Mouse (Mus musculus) embryo, embryonic 11 days (tissue): ENCODE measurements around the gene Dennd6b.

ENCODE experiments used
- DNase-seq: peaks from one replicate; pipeline ENCODE4 v3.0.0-alpha.2; 2015

Gene Dennd6b

DNA sequence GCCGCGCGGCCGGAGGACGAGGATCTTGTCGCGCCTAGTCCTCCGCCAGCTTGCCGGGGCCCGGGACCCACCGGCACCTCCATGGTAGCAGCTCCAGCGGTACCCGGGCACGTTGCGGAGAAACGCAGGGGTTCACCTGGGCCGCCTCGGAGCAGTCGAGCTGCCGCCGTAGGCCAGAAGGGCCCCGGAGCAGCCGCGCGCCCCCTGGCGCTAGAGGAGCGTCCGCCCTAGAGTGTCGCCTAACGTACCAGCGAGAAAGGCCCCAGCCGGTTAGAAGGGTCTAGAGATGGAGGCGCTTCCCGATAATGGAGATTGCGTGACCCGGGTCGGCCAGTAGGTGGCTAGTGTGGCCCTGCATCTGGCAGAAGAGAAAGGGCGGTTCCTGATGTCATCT, at the start of gene Dennd6b:
TSS of gene Dennd6b (minus strand) at position 184 of the 394 bp plus-strand sequence.
- peak; percentile 98 for DNase-seq

DNA sequence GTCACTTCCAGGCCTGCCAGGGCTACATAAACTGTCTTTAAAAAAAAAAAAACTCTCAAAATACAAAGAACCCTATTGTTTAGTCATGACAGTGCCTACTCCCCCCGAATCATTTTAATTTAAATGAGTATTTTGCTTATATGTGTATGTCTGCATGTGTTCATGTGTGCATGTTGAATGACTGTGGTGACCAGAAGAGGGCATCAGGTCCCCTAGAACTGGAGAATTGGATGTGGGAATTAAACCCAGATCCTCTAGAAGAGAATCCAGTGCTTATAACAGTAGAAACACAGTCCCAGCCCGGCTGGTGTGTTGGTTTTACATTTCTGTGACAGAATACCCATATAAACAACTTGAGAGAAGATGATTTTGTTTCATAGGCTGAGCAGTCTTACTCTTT, 44.7 kb upstream of the Dennd6b start:
- no peak for DNase-seq

DNA sequence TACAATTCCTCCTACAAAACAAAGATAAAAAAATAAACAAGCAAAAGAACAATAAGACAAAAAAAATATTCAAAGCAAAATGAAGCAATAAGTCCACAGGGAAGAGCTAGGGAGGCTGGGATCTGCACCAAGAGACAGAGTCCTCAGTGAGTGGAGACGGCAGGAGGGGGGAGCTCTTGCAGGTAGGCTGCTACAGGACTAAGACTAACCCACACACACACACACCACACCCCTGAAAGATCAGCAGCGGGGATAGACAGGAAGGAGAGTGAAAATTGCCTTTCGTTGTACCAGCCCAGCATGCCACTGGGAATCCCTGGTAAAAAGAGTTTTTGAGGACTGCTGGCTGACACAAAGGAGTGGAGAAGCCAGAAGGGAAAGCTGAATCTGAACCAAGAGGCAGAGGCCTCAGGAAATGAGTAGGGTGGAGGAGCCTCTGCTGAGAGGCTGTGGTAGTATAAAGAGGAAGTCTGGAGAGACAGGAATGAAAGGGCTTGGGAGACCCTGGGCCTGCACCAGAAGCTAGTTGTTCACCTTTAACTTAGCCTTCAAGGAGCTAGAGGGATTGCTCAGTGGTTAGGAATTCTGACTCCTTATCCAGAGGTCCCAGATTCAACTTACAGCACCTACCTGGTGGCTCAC, 43.6 kb upstream of the Dennd6b start:
- no peak for DNase-seq

DNA sequence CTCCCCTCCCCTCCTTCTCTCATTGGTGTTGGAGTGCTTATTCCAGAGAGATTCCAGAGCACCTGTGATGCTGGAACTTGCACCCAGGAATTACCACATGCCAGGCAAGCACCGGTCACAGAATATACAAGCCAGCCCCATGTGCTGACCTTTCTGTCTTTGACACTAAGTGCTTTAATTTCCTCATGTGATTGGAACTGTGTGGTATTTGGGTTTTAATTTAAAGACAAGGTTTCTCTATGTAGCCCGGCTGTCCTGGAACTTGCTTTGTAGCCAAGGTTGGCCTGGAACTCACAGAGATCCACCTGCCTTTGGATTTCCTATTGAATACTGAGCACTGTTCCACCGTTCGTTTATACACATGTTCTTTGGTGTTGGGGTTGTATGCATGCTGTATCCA, 37.8 kb upstream of the Dennd6b start:
- no peak for DNase-seq

DNA sequence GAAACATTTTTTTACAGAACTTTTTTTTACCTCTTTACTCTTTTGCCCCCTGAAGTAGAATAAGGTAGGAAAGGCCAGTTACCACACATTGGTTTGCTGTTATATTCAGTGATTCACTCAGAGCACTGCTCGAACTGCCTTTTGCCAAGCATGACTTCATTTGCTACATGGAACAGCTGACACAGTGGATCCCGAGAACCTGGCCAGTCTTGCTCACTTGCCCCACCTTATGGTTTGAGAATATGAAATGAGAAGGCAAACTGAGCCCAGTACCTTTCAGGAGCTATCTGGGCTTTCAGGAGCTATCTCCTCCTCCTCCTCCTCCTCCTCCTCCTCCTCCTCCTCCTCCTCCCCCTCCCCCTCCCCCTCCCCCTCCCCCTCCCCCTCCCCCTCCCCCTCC, 37.3 kb upstream of the Dennd6b start:
- DNase-seq = no peak

DNA sequence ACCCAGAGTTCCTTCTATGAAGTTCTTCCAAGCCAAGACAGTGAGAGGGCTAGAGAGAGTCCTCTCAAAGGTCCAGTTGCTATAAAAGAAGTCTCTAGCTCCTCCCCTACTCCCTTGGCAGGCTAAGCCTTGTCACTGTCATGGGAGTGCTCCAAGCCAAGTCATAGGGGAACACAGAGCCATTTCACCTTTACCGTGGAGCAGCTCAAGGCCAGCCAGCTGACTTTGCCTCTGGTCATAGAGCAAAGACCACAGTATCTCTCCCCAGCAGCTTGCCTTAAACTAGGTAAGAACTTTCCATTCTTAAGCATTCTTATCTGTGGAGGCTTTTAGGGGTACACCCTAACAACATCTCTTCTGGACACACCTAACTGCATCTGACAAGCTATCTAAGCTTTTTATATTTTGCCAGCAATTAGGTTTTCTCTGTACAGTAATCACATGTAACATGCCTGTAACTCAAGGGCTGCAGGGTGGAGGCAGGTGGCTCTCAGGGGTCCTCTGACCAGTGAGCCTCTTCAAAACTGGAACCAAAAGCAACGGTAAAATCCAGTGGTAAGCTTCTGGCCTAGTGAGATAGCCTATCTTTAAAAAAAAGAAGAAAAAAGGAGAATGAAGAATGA, 19.4 kb upstream of the Dennd6b start:
- no peak for DNase-seq

DNA sequence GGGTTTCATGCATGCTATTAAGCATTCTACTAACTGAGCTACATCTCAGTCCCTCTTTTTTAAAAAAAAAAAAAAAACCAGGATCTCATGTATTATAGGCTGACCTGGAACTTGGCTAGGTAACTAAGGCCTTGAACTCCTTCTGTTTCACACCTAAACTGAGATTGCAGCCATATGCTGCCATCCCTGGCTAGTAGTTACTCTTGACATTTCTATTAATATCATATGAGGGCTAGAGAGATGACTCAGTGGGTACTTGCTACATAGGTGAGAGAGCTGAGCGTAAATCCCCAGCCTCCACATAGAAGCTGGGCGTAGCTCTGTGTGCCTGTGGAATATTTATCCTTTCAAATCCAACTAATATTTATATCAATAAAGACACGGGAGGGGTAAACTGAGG, 18.7 kb upstream of the Dennd6b start:
- no peak for DNase-seq

DNA sequence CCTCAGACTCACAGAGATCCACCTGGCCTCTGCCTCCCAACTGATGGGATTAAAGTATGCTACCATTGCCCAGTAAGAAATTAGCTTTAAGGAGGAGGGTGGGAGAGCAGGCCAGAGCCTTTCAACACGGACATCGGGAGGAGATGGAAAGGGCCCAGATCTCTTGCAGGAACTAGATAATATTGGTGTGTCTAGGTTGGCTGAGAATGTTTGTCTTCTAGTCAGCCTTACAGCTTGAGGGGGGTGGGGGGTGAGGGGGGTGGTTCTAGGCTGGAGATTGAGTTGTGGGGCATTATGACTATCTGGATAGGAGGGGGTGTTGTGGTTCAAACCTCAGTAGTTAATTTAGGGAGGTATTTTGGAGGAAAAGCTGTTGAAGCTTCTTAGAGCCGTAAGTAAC, 17.2 kb upstream of the Dennd6b start:
- DNase-seq = no peak

DNA sequence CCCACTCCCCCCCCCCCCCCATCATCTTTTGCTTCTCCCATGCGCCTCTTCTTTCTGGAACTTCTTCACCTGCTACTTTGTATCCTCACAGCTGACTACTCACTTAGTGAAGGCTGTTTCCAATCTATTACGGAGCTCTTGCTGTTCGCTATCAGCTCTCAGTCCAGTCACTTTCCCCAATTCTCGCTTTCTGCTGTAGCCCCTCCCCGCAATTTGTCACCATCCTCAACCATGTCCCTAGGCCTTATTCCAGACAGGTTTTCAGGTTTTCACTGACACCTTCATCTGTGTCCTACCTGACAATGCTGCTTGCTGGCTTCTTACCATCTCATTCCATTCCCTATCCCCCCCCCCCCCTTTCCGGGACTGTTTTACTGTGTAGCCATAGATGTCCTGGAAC, 16.2 kb upstream of the Dennd6b start:
- DNase-seq = no peak

DNA sequence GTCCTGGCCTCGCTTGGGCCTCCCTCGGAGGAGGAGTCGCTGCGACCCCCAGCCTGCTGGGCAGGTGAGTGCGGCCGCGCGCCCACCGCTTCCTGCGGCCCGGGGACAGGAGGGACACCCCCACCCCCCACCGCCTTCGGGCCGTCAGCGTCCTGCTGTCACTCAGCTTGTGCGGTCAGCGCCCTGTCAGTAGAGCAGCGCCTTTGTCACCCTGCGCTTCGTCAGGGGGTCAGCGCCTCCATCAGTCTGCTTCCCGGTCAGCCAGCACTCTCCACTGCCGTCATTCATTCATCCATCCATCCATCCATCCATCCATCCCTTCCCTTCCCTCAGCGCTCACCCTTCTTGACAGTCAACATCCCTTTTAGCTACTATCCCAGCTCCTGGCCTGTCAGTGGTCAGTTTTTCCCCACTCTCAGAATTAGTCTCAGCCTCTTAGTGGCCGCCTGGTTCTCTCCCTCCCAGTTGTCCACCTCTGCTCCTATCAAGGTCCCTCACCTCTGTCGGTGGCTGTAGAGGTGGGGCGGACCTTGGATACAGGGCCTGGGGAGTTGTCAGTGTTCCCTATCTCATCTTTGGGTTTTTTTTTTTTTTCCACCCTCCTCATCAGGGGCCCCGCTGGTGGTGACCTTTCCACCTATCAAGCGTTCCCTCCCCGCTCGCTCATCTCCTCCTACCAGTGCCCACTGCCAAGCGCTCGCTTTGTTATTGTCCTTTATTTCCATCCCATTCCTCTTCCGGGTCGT, 15.6 kb upstream of the Dennd6b start:
- DNase-seq = no peak

DNA sequence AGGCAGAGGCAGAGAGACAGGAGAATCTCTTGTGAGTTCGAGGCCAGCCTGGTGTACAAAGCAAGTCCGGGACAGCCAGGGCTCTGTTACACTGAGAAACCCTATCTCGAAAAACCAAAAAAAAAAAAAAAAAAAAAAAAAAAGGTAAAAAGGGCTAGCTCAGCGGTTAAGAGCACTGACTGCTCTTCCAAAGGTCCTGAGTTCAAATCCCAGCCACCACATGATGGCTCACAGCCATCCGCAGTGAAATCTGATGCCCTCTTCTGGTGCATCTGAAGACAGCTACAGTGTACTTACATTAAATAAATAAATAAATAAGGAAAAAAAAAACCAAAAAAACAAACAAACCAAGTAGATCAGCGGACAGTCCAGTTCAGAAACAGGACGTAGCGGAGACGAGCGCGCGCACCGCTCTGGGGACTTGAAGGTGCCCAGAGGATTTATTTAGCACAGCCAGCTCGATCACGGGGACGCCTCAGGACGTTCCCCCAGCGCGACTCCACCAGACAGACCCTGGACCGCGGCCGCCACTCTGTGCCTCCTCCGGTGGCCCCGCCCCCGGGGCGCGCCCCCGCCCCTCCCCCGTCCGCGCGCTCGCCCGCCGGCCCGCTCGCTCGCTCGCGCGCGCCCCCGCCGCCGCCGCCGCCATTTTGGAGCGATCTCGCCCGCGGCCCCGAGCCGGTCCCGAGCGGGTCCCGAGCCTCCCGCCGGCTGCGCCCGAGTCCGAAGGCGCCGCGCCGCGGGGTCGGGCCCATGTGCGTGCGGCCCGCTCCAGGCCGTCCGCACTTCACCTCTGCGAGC, 14.8 kb upstream of the Dennd6b start, which contains the start of gene Ppp6r2:
TSS of gene Ppp6r2 (plus strand) at position 639 of the 801 bp plus-strand sequence.
- peak; percentile 92 for DNase-seq

DNA sequence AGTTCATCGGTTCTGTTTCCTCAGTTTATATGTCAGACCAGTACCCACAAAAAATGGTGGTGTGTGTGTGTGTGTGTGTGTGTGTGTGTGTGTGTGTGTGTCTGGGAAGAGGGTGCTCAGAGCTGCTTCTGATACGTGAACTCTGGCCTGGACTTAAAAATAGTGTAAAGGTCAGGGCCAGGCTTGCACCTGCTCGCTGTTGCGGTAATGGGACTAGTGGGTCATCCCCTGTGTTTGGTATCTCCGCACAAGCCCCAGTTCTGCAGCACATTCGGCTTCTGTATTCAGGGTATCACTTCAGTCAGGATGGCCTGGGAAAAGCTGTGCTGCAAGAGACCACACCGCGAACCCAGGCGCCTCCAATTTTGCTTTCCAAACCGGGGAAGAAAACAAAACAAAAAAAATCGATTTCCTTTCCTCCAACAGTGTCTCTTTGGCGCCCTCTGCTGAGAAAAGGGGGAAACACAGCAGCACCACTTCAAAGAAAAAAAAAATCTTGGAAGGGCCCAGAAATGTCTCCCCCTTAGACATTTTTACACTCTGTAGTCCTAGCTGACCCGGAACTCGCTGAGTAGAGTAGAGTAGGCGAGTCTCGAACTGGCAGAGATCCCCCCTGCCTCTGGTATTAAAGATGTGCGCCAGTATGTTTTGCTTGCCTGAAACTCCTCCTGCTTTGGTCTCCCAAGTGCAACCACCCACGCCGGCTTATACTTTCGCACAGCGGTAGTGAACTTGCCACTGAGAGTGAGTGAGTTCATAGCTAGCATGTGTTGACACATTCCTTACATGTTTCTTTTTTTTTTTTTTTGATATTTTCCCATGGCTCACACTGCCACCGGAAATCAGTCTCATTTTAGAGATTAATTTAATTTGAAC, 13.8 kb upstream of the Dennd6b start:
- DNase-seq = peak; percentile 87

DNA sequence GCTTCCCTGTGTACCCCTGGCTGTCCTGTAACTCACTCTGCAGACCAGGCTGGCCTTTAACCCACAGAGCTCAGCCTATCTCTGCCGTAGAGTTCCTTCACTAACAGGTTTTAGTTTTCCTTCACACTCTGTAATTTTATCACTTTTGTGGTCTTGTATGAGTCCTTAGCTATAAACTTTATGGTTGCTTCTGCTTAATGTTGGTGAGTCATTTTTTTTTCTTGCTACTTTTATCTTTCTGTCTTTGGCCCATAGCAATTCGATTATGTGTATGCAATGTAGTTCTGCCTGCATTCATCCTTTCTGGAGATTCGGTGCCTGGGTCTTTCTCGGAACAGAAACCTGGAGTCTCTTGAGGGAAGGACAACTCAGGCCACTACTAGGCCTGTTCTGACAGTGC, 11.2 kb upstream of the Dennd6b start:
- no peak for DNase-seq

DNA sequence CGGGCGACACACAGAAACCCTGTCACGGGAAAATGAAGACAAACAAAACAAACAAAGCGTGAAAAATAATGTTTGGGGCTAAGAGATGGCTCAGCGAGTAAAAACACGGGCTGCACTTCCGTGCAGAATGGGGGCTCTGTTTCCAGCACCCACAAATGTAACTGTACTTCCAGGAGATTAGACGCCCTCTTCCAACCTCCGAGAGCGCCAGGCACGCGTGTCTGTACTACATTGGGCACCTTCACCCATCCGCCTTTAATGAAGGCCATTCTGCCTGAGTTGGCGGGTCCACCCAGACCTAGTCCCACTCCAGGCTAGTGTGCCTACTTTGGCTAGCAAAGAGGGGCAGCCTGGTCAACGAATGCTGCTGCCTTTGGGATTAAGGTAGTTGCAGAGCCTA, 760 bp upstream of the Dennd6b start:
- no peak for DNase-seq

DNA sequence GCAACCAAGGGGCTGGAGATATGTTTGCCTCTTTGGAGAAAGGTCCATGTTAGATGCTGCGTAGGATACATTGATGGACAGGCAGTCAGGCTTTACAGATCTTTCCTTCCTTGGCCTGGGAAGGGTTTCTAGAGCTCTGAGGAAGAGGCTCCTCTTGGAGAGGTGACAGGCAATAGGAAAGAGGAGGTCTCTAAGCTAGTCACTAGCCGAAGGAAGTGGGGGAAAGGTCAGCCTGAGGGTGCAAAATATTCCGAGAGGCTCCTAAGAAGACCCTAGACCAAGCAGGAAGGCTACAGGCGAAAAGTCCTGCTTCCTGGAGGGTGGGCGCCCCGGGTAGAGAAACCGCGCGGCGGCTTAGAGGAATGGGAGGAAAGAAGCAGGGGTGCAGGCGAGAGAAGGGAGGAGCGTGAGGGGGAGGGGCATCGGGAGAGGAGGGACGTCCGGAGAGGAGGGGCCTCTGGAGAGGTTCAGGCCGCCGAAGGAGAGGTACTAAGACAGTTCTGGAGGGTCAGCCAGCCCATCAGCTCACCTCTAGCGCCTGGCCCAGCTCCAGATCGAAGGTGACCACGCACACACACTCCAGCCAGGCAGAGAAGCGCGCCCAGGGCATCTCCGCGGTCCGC, 495 bp downstream of the Dennd6b start:
- DNase-seq = peak; percentile 92

DNA sequence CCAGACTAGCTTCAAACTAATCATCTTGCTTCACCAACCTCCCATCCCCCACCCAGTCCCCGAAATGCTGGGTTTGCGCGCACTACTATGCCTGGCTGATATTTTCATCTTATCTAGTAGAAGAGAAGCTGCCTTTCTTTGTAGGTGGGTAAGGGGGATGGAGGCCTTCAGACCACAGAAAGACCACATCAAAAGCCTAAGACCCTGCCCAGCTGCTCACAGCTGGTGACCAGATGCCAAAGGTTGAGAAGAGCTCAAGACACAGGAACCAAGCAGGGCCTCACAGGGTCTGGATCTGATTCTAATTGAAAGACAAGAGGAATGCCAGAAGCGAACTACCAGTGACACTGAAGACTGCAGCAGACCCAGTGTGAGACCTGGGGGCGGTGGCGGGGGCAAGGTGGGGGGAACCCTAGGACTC, 1.0 kb downstream of the Dennd6b start:
- DNase-seq = peak; percentile 77

DNA sequence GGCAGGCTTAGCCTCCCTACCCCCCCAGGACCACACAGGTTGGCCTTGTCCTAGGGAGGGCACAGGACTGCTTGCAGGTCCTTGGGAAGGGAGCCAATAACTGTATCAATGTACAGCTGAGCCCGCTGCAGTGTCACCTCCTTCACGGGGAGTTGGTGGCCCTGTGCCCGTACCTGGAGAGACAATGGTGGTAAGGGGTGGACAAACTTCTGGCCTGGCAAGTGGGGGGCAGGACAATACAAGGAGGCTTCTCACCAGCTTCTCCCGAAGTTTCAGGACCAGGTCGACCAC, 11.4 kb downstream of the Dennd6b start:
- no peak for DNase-seq

DNA sequence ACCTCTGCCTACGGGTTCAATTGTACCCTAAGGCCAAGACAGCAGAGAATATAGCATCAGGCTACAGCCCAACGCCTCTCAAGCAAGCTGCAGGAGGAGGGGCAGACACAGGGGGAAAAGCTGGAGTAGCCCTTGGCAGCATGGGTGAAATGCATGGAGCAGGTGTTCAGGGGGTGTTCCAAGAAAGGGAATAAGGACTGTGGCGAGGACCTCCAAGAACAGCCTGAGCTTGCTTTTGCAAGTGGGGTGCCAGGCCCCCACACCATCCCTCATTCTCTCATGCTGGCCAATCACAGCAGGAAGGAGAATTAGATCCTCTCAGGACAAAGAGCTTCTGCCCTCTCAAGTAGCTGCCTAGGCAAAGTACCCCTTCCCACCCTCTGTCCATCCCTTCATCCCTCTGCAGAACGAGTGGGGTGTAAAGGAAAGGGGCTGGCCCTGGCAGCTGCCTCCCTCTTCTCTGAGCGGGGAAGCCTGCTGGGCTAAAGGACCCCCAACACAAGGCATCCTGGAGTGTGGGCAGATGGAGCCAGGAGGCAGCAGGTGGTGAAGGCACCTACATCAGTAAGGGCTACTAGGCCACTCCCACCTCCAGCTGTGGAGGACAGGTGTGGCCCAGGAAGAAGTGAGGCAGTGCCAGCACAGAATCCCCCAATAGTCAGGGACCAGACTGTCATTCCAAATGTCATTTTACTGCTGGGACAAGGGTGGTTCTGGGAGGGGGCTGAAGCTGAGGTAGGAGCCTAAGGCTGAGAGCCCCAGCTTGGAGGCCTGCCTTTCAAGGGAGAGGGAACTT, 12.0 kb downstream of the Dennd6b start:
- no peak for DNase-seq

DNA sequence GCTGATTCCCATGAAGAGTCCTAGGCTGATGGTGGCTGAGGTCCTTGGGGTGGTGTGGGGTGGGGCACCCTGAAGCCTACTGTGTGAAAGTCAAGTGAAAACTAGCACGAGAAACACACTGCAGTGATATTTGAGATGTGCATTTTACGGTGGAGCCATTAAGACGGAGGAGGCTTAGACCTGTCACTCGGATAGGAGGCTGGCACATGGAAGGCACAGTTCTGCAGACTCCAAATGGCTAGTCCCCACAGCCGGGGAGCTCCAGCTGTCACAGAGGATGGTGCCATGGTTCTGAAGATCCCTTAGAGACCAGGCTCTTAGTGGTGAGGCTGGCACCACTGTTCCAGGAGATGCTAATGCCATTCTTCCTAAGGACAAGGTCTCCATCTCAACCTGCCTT, 13.5 kb downstream of the Dennd6b start:
- DNase-seq = no peak

DNA sequence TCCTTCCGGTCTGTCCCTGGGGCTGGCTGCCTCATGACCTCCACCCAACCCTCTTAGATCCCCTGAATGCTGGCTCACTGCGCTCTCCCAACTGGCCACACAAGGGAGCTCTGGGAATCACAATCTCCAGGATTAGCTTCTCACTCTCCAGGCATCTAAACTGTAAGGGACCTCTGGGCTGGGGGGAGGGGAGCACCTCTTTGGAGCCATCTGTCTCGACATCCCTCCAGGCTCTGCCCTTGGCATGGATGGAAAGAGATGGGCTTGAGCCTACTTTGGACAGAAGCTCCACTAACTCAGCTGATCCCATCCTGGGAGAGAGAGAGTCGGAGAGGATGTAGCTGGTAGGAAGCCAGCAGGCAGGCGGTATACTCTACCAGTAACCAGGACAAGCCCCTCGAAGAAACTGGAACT, 14.0 kb downstream of the Dennd6b start:
- DNase-seq = peak; percentile 58
